In the genomic region with DNA sequence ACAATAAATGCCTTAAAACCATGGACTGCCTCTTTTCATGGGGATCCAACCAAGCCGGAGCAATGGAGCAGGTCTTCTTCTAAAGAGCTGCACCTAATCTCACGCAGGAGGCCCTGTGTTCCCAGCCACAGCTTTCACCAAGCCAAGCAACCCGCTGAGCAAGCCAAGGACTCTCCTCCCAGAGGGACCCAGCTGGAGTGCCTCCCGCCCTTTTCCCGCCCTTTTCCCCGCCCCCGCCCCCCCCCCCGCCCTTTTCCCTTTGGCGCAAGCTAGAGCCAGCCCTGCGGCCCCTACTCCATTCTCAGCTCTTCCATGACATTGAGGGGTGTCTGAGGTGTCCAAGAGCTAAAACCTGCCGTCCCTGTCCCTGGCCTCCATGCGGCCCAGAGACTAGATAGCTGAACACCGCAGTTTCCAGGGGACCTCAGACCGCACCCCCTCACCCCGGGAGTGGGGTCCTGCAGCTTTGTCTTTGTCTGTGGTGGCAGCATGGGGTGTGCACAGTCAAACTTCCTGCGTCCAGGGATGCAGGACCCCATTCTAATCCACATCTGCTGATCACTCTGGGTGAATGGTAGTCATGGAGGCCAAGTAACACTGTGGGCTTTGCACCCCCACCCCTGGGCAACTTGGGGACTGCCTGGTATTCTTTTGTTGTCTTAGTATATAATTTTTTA, we compare ENCODE assay signal across 8 mouse cellular contexts. TPM values are rescaled to one million over a fixed set of nuclear protein-coding genes. Genes with fewer than 3 reads are reported as not detected.
A peak's percentile ranks its signal among the peaks of the same experiment; 100 is the strongest.
DNase-seq lines count a peak whose midpoint lies in the region; ATAC-seq and TF ChIP-seq lines count a peak whose summit lies in the region.

No protein-coding gene starts in this region.

- no peaks in the 10 kb centered on the region for H3K9me3 ChIP-seq in forebrain, embryonic 12.5 days
- no peaks in the 10 kb centered on the region for H3K9me3 ChIP-seq in intestine, embryonic 14.5 days (ENCODE audit: control insufficient read depth, low read length)

- peak overlapping the region; percentile 48 for H3K4me3 ChIP-seq in gastrocnemius, adult 2 months
- H3K4me3 ChIP-seq in forebrain, embryonic 12.5 days (replicated peaks), result no peak overlapping the region
- H3K4me3 ChIP-seq in intestine, embryonic 14.5 days (ENCODE audit: low read depth, low read length), result no peak overlapping the region

- H3K4me2 ChIP-seq in forebrain, embryonic 12.5 days, result peak overlapping the region; percentile 36
- peak overlapping the region; percentile 36 for H3K4me2 ChIP-seq in intestine, embryonic 14.5 days (ENCODE audit: low read length)

- H3K4me1 ChIP-seq in forebrain, embryonic 12.5 days, result peaks cover 6% of the 10 kb centered on the region
- no peaks in the 10 kb centered on the region for H3K4me1 ChIP-seq in intestine, embryonic 14.5 days (replicated peaks; ENCODE audit: control insufficient read depth, insufficient read depth, low read length)

- no peaks in the 10 kb centered on the region for H3K27me3 ChIP-seq in forebrain, embryonic 12.5 days
- H3K27me3 ChIP-seq in intestine, embryonic 14.5 days (replicated peaks; ENCODE audit: control insufficient read depth, insufficient read depth, low read length), result no peaks in the 10 kb centered on the region

- no peak overlapping the region for H3K9ac ChIP-seq in forebrain, embryonic 12.5 days
- H3K9ac ChIP-seq in intestine, embryonic 14.5 days (ENCODE audit: low read length), result no peak overlapping the region

- H3K36me3 ChIP-seq in forebrain, embryonic 12.5 days (replicated peaks), result no peaks in the 10 kb centered on the region
- no peaks in the 10 kb centered on the region for H3K36me3 ChIP-seq in intestine, embryonic 14.5 days (ENCODE audit: control insufficient read depth, insufficient read depth, low read length)

- 10% methylated on average over 15 of the region's 16 CpGs for WGBS in forebrain, embryonic 12.5 days
- 27% methylated on average over 14 of the region's 16 CpGs for WGBS in intestine, embryonic 14.5 days

- DNase-seq in gastrocnemius, adult 2 months, result peak; percentile 57
- DNase-seq in gastrocnemius, postnatal 25 days, result no peak
- no peak for DNase-seq in intestine, embryonic 14.5 days (ENCODE audit: low spot score)
- DNase-seq in lung, postnatal 10 days, result peak; percentile 34
- no peak for DNase-seq in right cerebral cortex, postnatal 14 days
- no peak for DNase-seq in urinary bladder, postnatal 25 days (ENCODE audit: low spot score)
- DNase-seq in thymus, postnatal 4 days, result no peak

- intact Hi-C loops in gastrocnemius, adult 2 months (cut with DNase I), result no loop called here

- H3K27ac ChIP-seq in gastrocnemius, adult 2 months, result peak overlapping the region; percentile 63
- no peak overlapping the region for H3K27ac ChIP-seq in forebrain, embryonic 12.5 days
- no peak overlapping the region for H3K27ac ChIP-seq in intestine, embryonic 14.5 days (ENCODE audit: low read depth)

- no peak for ATAC-seq in forebrain, embryonic 12.5 days (ENCODE audit: low FRiP score)
- ATAC-seq in intestine, embryonic 14.5 days (replicated peaks; ENCODE audit: low FRiP score, low TSS enrichment, low read depth), result peak; percentile 60; the same call in 1 of the 2 replicates

- no peak for TF ChIP-seq CTCF in gastrocnemius, adult 2 months (IDR thresholded peaks at IDR 0.05)

RNA-seq across cellular contexts. Expression of gene Aldh3a2, which starts 33.6 kb away (rescaled TPM):
- total RNA-seq in gastrocnemius, adult 2 months (2021), result 10 to 100 TPM; 12.0 to 13.0 TPM
- total RNA-seq in gastrocnemius, postnatal 25 days (2021), result 10 to 100 TPM; 12.6 to 12.8 TPM
- 22.0 and 22.9 TPM in 2 replicates for polyA plus RNA-seq in forebrain, embryonic 12.5 days (2016; fragmentation: Nextera tagmentation; extraction: Ambion mirVana)
- 47.9 and 56.0 TPM in 2 replicates for polyA plus RNA-seq in intestine, embryonic 14.5 days (2014; fragmentation: Nextera tagmentation; extraction: Ambion mirVana)

RNA-seq across cellular contexts. Expression of gene Slc47a2, which starts 41.8 kb away (rescaled TPM):
- total RNA-seq in gastrocnemius, adult 2 months (2021), result not detected
- not detected for total RNA-seq in gastrocnemius, postnatal 25 days (2021)
- not detected in 2 replicates for polyA plus RNA-seq in forebrain, embryonic 12.5 days (2016; fragmentation: Nextera tagmentation; extraction: Ambion mirVana)
- not detected in 2 replicates for polyA plus RNA-seq in intestine, embryonic 14.5 days (2014; fragmentation: Nextera tagmentation; extraction: Ambion mirVana)

Comparison
In these comparisons a context has a peak if more than half of its experiments do, and no peak if none do; other contexts are left out.
1. DNase-seq: peak in gastrocnemius, adult 2 months (single experiment) and lung, postnatal 10 days (single experiment); none in gastrocnemius, postnatal 25 days (single experiment), intestine, embryonic 14.5 days (single experiment), right cerebral cortex, postnatal 14 days (single experiment), urinary bladder, postnatal 25 days (single experiment) and thymus, postnatal 4 days (single experiment).